Mouse (Mus musculus): ENCODE data around the gene Prkci. TPM values are rescaled to one million over a fixed set of nuclear protein-coding genes. Genes with fewer than 3 reads are reported as not detected.

The Prkci gene
- polyA plus RNA-seq, 1 experiment from 2014 or later: 37.7 TPM

DNA sequence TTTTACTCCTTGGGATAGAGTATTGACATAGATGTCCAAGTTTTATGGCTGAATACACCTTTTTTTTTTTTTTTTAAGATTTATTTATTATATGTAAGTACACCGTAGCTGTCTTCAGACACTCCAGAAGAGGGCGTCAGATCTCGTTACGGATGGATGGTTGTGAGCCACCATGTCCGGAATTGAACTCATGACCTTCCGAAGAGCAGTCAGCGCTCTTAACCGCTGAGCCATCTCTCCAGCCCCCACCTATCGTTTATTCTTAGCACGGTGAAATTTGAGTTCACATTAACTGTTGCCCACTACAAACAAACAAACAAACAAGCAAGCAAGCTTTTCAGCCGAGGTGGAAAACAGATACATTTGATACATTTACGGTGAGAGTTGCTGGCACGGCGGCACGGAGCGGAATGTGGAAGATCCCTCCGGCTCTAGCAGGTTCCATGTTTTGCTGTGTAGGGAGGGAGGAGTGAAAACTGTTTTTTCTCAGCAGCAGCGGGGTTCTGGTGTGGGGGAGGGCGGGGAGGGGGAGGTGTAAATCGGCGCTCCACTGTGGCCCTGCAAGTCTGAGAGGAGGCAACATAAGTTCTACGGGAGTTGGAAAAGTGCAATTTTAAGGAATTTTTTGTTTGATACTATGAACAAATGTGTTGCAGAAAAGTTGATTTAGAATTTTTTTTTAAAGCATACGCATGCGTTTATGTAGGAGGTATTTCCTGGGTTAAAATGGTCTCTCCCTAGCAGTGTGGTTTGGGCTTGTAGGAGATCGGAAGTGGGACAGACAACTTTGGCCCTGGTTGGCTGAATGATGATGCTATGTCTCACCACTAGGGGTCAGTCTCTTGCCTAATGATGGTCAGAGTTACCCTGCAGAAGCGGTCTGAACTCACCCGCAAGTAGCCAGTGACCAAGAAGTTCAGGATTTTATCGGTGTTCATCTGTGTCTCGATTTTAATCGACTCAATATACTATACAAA, 61.4 kb downstream of the Prkci start:
- 5% methylated on average over 30 of the region's 30 CpGs for WGBS
- Histone ChIP-seq H3K27ac (peak overlapping the region; percentile 83), H3K36me3 (replicated peaks) (peaks cover 5% of the 10 kb centered on the region; the same call in 1 of the 2 replicates), H3K9me3 (no peaks in the 10 kb centered on the region), H3K4me3 (peak overlapping the region; percentile 54), H3K27me3 (ENCODE audit: poor library complexity, severe bottlenecking) (no peaks in the 10 kb centered on the region), H3K4me1 (peaks cover 24% of the 10 kb centered on the region)
- DNase-seq (ENCODE audit: extremely low spot score, low spot score): peak; percentile 74

DNA sequence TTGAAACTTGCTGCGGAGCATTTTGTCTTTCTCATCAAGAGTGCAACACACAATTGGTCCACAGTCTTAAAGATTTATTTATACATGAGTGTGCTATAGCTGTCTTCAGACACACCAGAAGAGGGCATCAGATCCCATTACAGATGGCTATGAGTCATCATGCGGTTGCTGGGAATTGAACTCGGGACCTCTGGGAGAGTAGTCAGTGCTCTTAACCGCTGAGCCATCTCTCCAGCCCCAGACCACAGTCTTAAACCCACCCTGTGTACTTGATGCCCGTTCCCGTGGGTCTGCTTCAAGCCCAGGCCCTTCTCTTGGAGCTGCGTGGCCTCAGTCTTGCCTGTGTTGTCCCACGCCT, 65.2 kb downstream of the Prkci start:
- no peak overlapping the region for H3K4me3 ChIP-seq
- WGBS: 86% methylated on average over 8 of the region's 8 CpGs
- peak overlapping the region; percentile 4 for H3K27ac ChIP-seq
- no peaks in the 10 kb centered on the region for H3K27me3 ChIP-seq (ENCODE audit: poor library complexity, severe bottlenecking)
- no peak for DNase-seq (ENCODE audit: extremely low spot score, low spot score)
- H3K9me3 ChIP-seq: no peaks in the 10 kb centered on the region
- H3K4me1 ChIP-seq: peaks cover 17% of the 10 kb centered on the region
- H3K36me3 ChIP-seq (replicated peaks): no peaks in the 10 kb centered on the region

GRCm38 (mm10) chr3:31061103-31061785, 65.7 kb downstream of the Prkci start:
- H3K4me3 ChIP-seq: no peak overlapping the region
- H3K36me3 ChIP-seq (replicated peaks): no peaks in the 10 kb centered on the region
- H3K4me1 ChIP-seq: peaks cover 15% of the 10 kb centered on the region
- peak overlapping the region; percentile 4 for H3K27ac ChIP-seq
- no peaks in the 10 kb centered on the region for H3K27me3 ChIP-seq (ENCODE audit: poor library complexity, severe bottlenecking)
- 75% methylated on average over 20 of the region's 20 CpGs for WGBS
- no peaks in the 10 kb centered on the region for H3K9me3 ChIP-seq
- no peak for DNase-seq (ENCODE audit: extremely low spot score, low spot score)

DNA sequence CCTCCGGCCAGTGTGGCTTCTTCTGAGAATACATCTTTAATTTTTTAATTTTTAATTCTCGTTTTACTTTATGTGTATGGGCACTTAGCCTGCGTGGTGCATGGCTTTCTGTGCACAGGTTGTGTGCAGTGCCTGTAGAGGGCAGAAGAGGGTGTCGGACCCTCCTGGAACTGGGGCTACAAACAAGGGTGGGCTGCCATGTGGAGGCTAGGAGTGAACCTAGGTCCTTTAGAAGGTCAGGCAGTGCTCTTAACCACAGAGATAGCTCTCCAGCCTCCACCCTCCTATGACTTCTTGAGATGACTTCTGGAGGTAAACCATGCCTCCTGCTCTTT, 66.2 kb downstream of the Prkci start:
- no peak for DNase-seq (ENCODE audit: extremely low spot score, low spot score)
- H3K27me3 ChIP-seq (ENCODE audit: poor library complexity, severe bottlenecking): no peaks in the 10 kb centered on the region
- WGBS: 80% methylated on average over 4 of the region's 4 CpGs
- 0 out of 2 replicates have a peak overlapping the region, but pooled peaks have one; percentile 40 for H3K27ac ChIP-seq
- H3K36me3 ChIP-seq (replicated peaks): no peaks in the 10 kb centered on the region
- peaks cover 12% of the 10 kb centered on the region for H3K4me1 ChIP-seq
- H3K9me3 ChIP-seq: no peaks in the 10 kb centered on the region
- H3K4me3 ChIP-seq: no peak overlapping the region

DNA sequence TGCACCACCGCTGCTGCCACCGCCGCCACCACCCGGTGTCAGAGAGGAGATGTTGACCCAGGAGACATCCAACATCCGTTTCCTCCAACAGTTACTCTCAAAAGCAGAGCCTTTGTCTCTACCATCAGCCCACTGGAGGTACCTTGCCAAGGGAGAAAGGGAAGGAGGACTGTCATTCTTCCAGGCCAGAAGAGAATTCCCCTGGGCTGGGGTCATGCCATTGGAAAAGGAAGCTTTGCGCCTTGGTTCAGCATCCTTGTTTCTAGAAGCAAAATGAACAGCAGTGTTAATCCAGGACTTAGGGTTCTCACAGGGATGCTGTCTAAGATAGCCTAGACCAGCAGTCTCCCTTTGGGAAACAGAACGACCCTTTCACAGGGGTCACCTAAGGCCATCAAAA, 66.8 kb downstream of the Prkci start:
- no peak overlapping the region for H3K4me3 ChIP-seq
- H3K27ac ChIP-seq: no peak overlapping the region
- DNase-seq (ENCODE audit: extremely low spot score, low spot score): no peak
- H3K9me3 ChIP-seq: no peaks in the 10 kb centered on the region
- WGBS: 94% methylated on average over 7 of the region's 7 CpGs
- H3K4me1 ChIP-seq: peaks cover 9% of the 10 kb centered on the region
- no peaks in the 10 kb centered on the region for H3K27me3 ChIP-seq (ENCODE audit: poor library complexity, severe bottlenecking)
- H3K36me3 ChIP-seq (replicated peaks): no peaks in the 10 kb centered on the region

DNA sequence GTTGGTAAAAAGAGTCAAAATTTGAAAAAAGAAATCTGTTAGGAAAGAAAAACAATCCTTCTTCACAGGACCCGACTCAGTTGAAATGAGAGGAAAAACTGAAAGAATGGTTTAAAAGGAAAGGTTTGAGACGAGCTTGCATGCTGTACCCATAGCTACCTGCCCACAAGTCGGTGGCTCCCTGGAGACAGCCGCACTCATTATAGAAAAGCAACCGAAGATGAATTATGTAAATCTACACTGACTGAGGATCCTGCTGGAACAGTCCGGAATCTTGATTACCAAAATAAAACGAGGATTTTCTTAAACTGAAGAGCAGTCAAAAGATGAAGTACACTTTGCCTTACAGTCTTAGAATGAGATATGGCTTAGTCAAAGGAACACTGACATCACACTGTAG, 72.9 kb downstream of the Prkci start:
- Histone ChIP-seq H3K36me3 (replicated peaks) (no peaks in the 10 kb centered on the region), H3K9me3 (0 out of 2 replicates have a peak, but pooled peaks cover 2% of the 10 kb centered on the region), H3K27ac (no peak overlapping the region), H3K27me3 (ENCODE audit: poor library complexity, severe bottlenecking) (no peaks in the 10 kb centered on the region), H3K4me3 (no peak overlapping the region), H3K4me1 (no peaks in the 10 kb centered on the region)
- WGBS: 89% methylated on average over 7 of the region's 7 CpGs
- no peak for DNase-seq (ENCODE audit: extremely low spot score, low spot score)

- Histone ChIP-seq H3K27me3 (ENCODE audit: poor library complexity, severe bottlenecking) (no peaks in the 10 kb centered on the region), H3K4me1 (no peaks in the 10 kb centered on the region), H3K36me3 (replicated peaks) (no peaks in the 10 kb centered on the region), H3K9me3 (0 out of 2 replicates have a peak, but pooled peaks cover 2% of the 10 kb centered on the region), H3K27ac (no peak overlapping the region), H3K4me3 (no peak overlapping the region)
- 92% methylated on average over 14 of the region's 14 CpGs for WGBS
- DNase-seq (ENCODE audit: extremely low spot score, low spot score): no peak
These were observed 76.3 kb downstream of the Prkci start for GRCm38 (mm10) chr3:31071804-31072203.

GRCm38 (mm10) chr3:31075808-31076207, 80.3 kb downstream of the Prkci start:
- DNase-seq (ENCODE audit: extremely low spot score, low spot score): no peak
- no peaks in the 10 kb centered on the region for H3K36me3 ChIP-seq (replicated peaks)
- 80% methylated on average over 11 of the region's 11 CpGs for WGBS
- no peak overlapping the region for H3K4me3 ChIP-seq
- no peak overlapping the region for H3K27ac ChIP-seq
- no peaks in the 10 kb centered on the region for H3K27me3 ChIP-seq (ENCODE audit: poor library complexity, severe bottlenecking)
- H3K4me1 ChIP-seq: no peaks in the 10 kb centered on the region
- no peaks in the 10 kb centered on the region for H3K9me3 ChIP-seq

- H3K9me3 ChIP-seq: no peaks in the 10 kb centered on the region
- no peak for DNase-seq (ENCODE audit: extremely low spot score, low spot score)
- no peaks in the 10 kb centered on the region for H3K36me3 ChIP-seq (replicated peaks)
- H3K4me3 ChIP-seq: no peak overlapping the region
- no peaks in the 10 kb centered on the region for H3K27me3 ChIP-seq (ENCODE audit: poor library complexity, severe bottlenecking)
- no peak overlapping the region for H3K27ac ChIP-seq
- H3K4me1 ChIP-seq: no peaks in the 10 kb centered on the region
- WGBS: 91% methylated on average over 6 of the region's 6 CpGs
These were observed 81.6 kb downstream of the Prkci start for GRCm38 (mm10) chr3:31077068-31077703.

GRCm38 (mm10) chr3:31079450-31079849, 83.9 kb downstream of the Prkci start:
- no peaks in the 10 kb centered on the region for H3K27me3 ChIP-seq (ENCODE audit: poor library complexity, severe bottlenecking)
- no peak overlapping the region for H3K27ac ChIP-seq
- DNase-seq (ENCODE audit: extremely low spot score, low spot score): no peak
- no peaks in the 10 kb centered on the region for H3K9me3 ChIP-seq
- H3K4me3 ChIP-seq: no peak overlapping the region
- peaks cover 5% of the 10 kb centered on the region; the same call in 1 of the 2 replicates for H3K4me1 ChIP-seq
- H3K36me3 ChIP-seq (replicated peaks): no peaks in the 10 kb centered on the region
- WGBS: 87% methylated on average over 10 of the region's 10 CpGs

DNA sequence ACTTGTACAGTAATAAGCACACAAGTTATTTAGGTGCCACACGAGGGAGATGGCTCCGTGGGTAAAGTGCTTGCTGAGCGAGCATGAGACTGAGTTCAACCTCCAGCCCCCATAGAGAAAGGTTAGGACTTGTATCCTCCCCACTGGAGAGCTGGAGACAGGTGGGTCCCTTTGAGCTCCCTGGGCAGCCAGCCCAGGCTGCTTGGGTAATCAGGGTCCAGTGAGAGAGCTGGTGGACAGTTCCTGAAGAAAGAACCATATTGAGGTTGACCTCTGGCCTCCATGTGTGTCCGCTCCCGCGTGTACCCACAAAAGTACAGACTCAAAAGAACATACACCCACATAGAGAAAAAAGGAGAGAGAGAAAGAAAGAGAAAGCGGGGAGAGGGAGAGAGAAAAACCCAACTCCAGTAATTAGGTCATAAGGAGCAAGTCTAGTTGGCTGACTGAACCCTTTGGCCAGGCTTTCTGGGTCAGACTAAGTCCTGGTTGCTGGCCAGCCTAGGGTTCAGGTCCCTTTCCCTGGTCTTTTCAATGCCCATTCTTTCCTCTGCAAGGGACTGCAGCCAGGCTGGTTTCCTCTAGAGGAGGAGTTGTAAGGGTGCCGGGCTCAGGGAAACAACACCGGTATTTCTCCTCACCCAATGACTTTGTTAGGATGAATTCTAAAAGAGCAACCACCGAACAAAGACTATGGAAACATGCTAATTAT, 85.4 kb downstream of the Prkci start:
- Histone ChIP-seq H3K4me3 (no peak overlapping the region), H3K36me3 (replicated peaks) (no peaks in the 10 kb centered on the region), H3K27ac (no peak overlapping the region), H3K27me3 (ENCODE audit: poor library complexity, severe bottlenecking) (no peaks in the 10 kb centered on the region), H3K9me3 (no peaks in the 10 kb centered on the region), H3K4me1 (peaks cover 5% of the 10 kb centered on the region; the same call in 1 of the 2 replicates)
- no peak for DNase-seq (ENCODE audit: extremely low spot score, low spot score)
- WGBS: 88% methylated on average over 10 of the region's 10 CpGs

DNA sequence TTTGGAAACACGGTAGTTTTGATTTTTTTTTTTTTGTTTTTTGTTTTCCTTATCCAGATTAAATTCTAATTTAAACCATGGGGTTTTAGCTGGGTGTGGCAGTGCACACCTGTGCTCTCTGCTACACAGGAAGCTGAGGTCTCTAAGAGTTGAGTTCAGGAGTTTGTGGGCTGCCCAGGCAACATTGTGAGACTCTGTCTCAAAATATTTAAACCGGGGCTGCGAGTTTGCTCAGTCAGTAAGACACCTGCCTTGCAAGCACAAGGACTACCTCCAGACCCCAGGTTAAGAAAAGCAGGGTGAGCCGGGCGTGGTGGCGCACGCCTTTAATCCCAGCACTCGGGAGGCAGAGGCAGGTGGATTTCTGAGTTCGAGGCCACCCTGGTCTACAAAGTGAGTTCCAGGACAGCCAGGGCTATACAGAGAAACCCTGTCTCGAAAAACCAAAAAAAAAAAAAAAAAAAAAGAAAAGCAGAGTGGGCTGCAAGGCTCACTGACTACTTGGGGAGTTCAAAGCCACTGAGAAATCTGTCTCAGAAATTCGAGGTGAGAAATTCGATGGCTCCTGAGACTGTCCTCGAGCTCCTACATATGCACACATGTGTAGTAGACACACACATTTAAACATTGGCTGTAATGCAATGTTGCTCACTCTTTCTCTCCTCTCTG, 87.4 kb downstream of the Prkci start:
- 93% methylated on average over 12 of the region's 13 CpGs for WGBS
- H3K27ac ChIP-seq: no peak overlapping the region

More for the DNA sequence above, 87.4 kb downstream of the Prkci start:
- Histone ChIP-seq H3K4me1 (peaks cover 10% of the 10 kb centered on the region; the same call in 1 of the 2 replicates), H3K4me3 (no peak overlapping the region), H3K27me3 (ENCODE audit: poor library complexity, severe bottlenecking) (no peaks in the 10 kb centered on the region), H3K9me3 (no peaks in the 10 kb centered on the region), H3K36me3 (replicated peaks) (no peaks in the 10 kb centered on the region)
- no peak for DNase-seq (ENCODE audit: extremely low spot score, low spot score)

All from forebrain, embryonic 10.5 days (tissue).